Mouse (Mus musculus): ENCODE results near the gene Serbp1. TPM values are rescaled to one million over a fixed set of nuclear protein-coding genes. Genes with fewer than 3 reads are reported as not detected.

Gene Serbp1
- polyA plus RNA-seq, 1 experiment = 22.0 TPM

DNA sequence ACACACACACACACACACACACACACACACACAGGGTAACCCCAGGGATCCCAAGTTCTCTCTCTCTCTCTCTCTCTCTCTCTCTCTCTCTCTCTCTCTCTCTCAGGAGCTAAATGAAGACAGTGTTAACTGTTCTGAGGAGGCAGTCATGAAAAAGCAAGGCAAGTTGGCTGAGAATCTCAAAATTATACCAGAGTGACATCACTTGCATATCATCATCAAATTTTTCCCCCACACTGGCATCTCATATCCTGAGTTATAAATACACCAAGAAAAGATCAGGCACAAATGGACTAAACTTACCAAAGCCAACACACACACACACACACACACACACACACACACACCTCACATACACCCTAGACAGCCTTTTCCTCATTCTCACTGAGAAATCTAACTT lies 7.0 kb upstream of the Serbp1 start:
- 0 out of 2 replicates have a peak, but pooled peaks cover 3% of the 10 kb centered on the region for H3K4me1 ChIP-seq (ENCODE audit: control insufficient read depth, insufficient read depth, insufficient read length, low read length)
- H3K27ac ChIP-seq (ENCODE audit: insufficient read depth, low read depth, low read length) = no peak overlapping the region
- no peak for TF ChIP-seq CTCF (IDR thresholded peaks at IDR 0.05; ENCODE audit: extremely low read depth, insufficient read length, insufficient replicate concordance, low read depth, low read length)
- no peak for TF ChIP-seq POLR2A (IDR thresholded peaks at IDR 0.05; ENCODE audit: low read depth, low read length)
- H3K36me3 ChIP-seq (ENCODE audit: control insufficient read depth, insufficient read depth, low read length) = no peaks in the 10 kb centered on the region
- H3K4me3 ChIP-seq (ENCODE audit: low read depth, low read length) = no peak overlapping the region
- 0 out of 2 replicates have a peak, but pooled peaks cover 5% of the 10 kb centered on the region for H3K27me3 ChIP-seq (ENCODE audit: control insufficient read depth, insufficient read depth, low read length)

DNA sequence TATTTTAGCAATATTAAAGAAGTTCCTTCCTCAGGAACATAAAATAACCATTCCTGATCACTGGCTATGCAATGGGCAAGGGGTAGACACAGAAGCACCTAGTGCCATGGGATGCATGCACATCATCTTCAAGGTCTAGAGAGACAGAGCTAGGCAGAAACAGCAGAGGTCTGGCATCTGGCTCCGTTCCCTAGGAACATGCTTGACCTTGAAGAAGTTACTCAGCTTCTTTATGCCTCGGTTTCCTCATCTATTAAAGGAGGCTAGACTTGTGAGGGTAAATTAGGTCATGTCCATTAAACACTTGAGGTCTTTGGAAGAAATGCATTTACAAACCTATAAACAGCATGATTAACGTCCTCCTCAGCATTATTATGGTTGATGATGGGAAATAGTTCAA lies 2.3 kb upstream of the Serbp1 start:
- no peaks in the 10 kb centered on the region for H3K27me3 ChIP-seq (ENCODE audit: control insufficient read depth, insufficient read depth, low read length)
- H3K4me1 ChIP-seq (ENCODE audit: control insufficient read depth, insufficient read depth, insufficient read length, low read length) = no peaks in the 10 kb centered on the region
- no peak for TF ChIP-seq CTCF (IDR thresholded peaks at IDR 0.05; ENCODE audit: extremely low read depth, insufficient read length, insufficient replicate concordance, low read depth, low read length)
- no peak for TF ChIP-seq POLR2A (IDR thresholded peaks at IDR 0.05; ENCODE audit: low read depth, low read length)

GRCm38 (mm10) chr6:67236491-67237234 lies 1.3 kb upstream of the Serbp1 start:
- WGBS = 82% methylated on average over 7 of the region's 7 CpGs
- Histone ChIP-seq H3K27ac (ENCODE audit: insufficient read depth, low read depth, low read length) (no peak overlapping the region), H3K27me3 (ENCODE audit: control insufficient read depth, insufficient read depth, low read length) (no peaks in the 10 kb centered on the region), H3K4me1 (ENCODE audit: control insufficient read depth, insufficient read depth, insufficient read length, low read length) (no peaks in the 10 kb centered on the region), H3K36me3 (ENCODE audit: control insufficient read depth, insufficient read depth, low read length) (no peaks in the 10 kb centered on the region), H3K4me3 (ENCODE audit: low read depth, low read length) (no peak overlapping the region)
- TF ChIP-seq POLR2A (IDR thresholded peaks at IDR 0.05; ENCODE audit: low read depth, low read length) = no peak
- no peak for TF ChIP-seq CTCF (IDR thresholded peaks at IDR 0.05; ENCODE audit: extremely low read depth, insufficient read length, insufficient replicate concordance, low read depth, low read length)

More for the DNA sequence above, 2.3 kb upstream of the Serbp1 start:
- WGBS = 84% methylated on average over 3 of the region's 3 CpGs
- Histone ChIP-seq H3K36me3 (ENCODE audit: control insufficient read depth, insufficient read depth, low read length) (no peaks in the 10 kb centered on the region), H3K4me3 (ENCODE audit: low read depth, low read length) (no peak overlapping the region), H3K27ac (ENCODE audit: insufficient read depth, low read depth, low read length) (no peak overlapping the region)

- Histone ChIP-seq H3K27ac (ENCODE audit: insufficient read depth, low read depth, low read length) (no peak overlapping the region), H3K27me3 (ENCODE audit: control insufficient read depth, insufficient read depth, low read length) (no peaks in the 10 kb centered on the region), H3K4me1 (ENCODE audit: control insufficient read depth, insufficient read depth, insufficient read length, low read length) (no peaks in the 10 kb centered on the region), H3K4me3 (ENCODE audit: low read depth, low read length) (no peak overlapping the region), H3K36me3 (ENCODE audit: control insufficient read depth, insufficient read depth, low read length) (no peaks in the 10 kb centered on the region)
- WGBS = 94% methylated on average over 3 of the region's 3 CpGs
- no peak for TF ChIP-seq POLR2A (IDR thresholded peaks at IDR 0.05; ENCODE audit: low read depth, low read length)
- no peak for TF ChIP-seq CTCF (IDR thresholded peaks at IDR 0.05; ENCODE audit: extremely low read depth, insufficient read length, insufficient replicate concordance, low read depth, low read length)
These were observed 3.3 kb downstream of the Serbp1 start for GRCm38 (mm10) chr6:67241263-67241662.

DNA sequence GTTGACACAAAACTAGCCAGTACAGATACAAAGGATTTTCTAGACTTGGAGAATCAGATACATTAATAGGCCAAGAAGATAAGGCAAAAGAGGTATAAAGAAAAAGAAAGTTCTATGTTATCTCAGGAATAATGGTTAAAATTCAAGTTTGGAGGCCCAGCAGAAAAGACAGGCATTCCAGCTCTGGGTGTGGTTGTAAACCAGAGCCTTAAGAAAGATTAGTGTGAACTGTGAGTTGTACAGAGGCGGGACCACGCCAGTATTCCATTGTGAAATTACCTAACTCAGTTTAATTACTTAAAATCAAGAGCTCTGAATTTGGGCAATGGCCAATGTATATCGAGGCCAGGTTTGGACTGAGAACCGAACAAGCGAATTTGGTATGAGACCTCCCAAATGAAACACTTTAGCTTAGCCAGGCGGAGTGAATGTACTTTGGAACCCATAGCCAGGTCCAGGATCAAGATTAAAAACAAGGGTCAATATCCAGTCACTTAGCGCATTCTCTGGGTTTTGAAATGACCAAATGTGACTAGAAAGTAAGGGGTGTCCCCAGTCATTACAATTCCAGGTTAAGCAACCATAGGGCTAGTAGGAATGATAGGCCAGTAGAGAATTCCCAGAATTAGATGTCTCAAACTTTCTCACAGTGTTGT lies 5.9 kb downstream of the Serbp1 start:
- TF ChIP-seq CTCF (IDR thresholded peaks at IDR 0.05; ENCODE audit: extremely low read depth, insufficient read length, insufficient replicate concordance, low read depth, low read length) (no peak), POLR2A (IDR thresholded peaks at IDR 0.05; ENCODE audit: low read depth, low read length) (no peak)
- H3K36me3 ChIP-seq (ENCODE audit: control insufficient read depth, insufficient read depth, low read length) = no peaks in the 10 kb centered on the region
- H3K27ac ChIP-seq (ENCODE audit: insufficient read depth, low read depth, low read length) = no peak overlapping the region
- 56% methylated on average over 7 of the region's 7 CpGs for WGBS
- H3K27me3 ChIP-seq (ENCODE audit: control insufficient read depth, insufficient read depth, low read length) = no peaks in the 10 kb centered on the region
- H3K4me1 ChIP-seq (ENCODE audit: control insufficient read depth, insufficient read depth, insufficient read length, low read length) = no peaks in the 10 kb centered on the region
- H3K4me3 ChIP-seq (ENCODE audit: low read depth, low read length) = no peak overlapping the region

DNA sequence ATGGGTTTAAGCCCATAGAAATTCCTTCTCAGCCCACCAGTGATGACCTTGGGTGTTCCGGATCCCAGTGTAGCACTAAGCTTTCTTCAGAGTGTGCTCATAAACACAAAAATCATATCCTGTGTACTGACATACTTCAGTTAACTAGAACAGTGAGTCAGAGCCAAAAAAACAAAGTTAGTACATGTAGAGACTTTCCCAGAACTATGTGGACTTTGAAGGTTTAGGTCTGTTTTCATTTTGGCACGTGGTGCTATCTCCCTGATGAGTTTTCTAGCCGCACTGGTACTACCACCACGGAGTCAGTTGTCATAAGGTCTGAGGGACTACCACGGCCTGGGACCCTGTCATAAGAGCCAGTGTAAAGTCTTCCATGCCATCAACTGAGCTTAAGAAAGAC lies 6.5 kb downstream of the Serbp1 start:
- Histone ChIP-seq H3K4me1 (ENCODE audit: control insufficient read depth, insufficient read depth, insufficient read length, low read length) (no peaks in the 10 kb centered on the region), H3K27ac (ENCODE audit: insufficient read depth, low read depth, low read length) (no peak overlapping the region), H3K4me3 (ENCODE audit: low read depth, low read length) (no peak overlapping the region), H3K27me3 (ENCODE audit: control insufficient read depth, insufficient read depth, low read length) (no peaks in the 10 kb centered on the region), H3K36me3 (ENCODE audit: control insufficient read depth, insufficient read depth, low read length) (no peaks in the 10 kb centered on the region)
- WGBS = 85% methylated on average over 5 of the region's 5 CpGs
- TF ChIP-seq POLR2A (IDR thresholded peaks at IDR 0.05; ENCODE audit: low read depth, low read length) (no peak), CTCF (IDR thresholded peaks at IDR 0.05; ENCODE audit: extremely low read depth, insufficient read length, insufficient replicate concordance, low read depth, low read length) (no peak)

GRCm38 (mm10) chr6:67251095-67251494 lies 13.1 kb downstream of the Serbp1 start:
- 67% methylated on average over 4 of the region's 4 CpGs for WGBS
- H3K4me1 ChIP-seq (ENCODE audit: control insufficient read depth, insufficient read depth, insufficient read length, low read length) = no peaks in the 10 kb centered on the region
- no peaks in the 10 kb centered on the region for H3K27me3 ChIP-seq (ENCODE audit: control insufficient read depth, insufficient read depth, low read length)
- TF ChIP-seq CTCF (IDR thresholded peaks at IDR 0.05; ENCODE audit: extremely low read depth, insufficient read length, insufficient replicate concordance, low read depth, low read length) (no peak), POLR2A (IDR thresholded peaks at IDR 0.05; ENCODE audit: low read depth, low read length) (no peak)
- H3K27ac ChIP-seq (ENCODE audit: insufficient read depth, low read depth, low read length) = no peak overlapping the region
- H3K4me3 ChIP-seq (ENCODE audit: low read depth, low read length) = no peak overlapping the region
- no peaks in the 10 kb centered on the region for H3K36me3 ChIP-seq (ENCODE audit: control insufficient read depth, insufficient read depth, low read length)

Measured in small intestine, adult 2 months (tissue).